Mouse (Mus musculus) kidney, adult 11 months (tissue): ENCODE results near the gene Prl3d2.
"Not testable (repeated sequence)": the region's sequence is repeated elsewhere in the genome, so short reads cannot be mapped to it uniquely, and the experiment has no call there.

Experiments used
- DNase-seq: peaks from one replicate; pipeline ENCODE4 v3.0.0; 2022

Prl3d2 gene

GRCm38 (mm10) chr13:27121398-27121797 lies at the start of gene Prl3d2:
TSS of gene Prl3d2 (plus strand) at chr13:27121698.
- DNase-seq = not testable (repeated sequence)

GRCm38 (mm10) chr13:27093890-27094289 lies 27.6 kb upstream of the Prl3d2 start, which contains the start of gene Prl3d1:
TSS of gene Prl3d1 (plus strand) at chr13:27094190.
- not testable (repeated sequence) for DNase-seq

- DNase-seq = no peak
Observed at GRCm38 (mm10) chr13:27148264-27148663, 26.8 kb downstream of the Prl3d2 start.

GRCm38 (mm10) chr13:27156490-27156889 lies 35.0 kb downstream of the Prl3d2 start, which contains the start of gene Prl3d3:
TSS of gene Prl3d3 (plus strand) at chr13:27156790.
- not testable (repeated sequence) for DNase-seq
